Mouse (Mus musculus): ENCODE measurements around the gene Tent4b. TPM values are rescaled to one million over a fixed set of nuclear protein-coding genes. Genes with fewer than 3 reads are reported as not detected.
A peak's percentile ranks its signal among the peaks of the same experiment; 100 is the strongest.

Tent4b gene
- 16.0 and 18.8 TPM in 2 replicates for polyA plus RNA-seq (2014; fragmentation: Nextera tagmentation; extraction: Ambion mirVana)

DNA sequence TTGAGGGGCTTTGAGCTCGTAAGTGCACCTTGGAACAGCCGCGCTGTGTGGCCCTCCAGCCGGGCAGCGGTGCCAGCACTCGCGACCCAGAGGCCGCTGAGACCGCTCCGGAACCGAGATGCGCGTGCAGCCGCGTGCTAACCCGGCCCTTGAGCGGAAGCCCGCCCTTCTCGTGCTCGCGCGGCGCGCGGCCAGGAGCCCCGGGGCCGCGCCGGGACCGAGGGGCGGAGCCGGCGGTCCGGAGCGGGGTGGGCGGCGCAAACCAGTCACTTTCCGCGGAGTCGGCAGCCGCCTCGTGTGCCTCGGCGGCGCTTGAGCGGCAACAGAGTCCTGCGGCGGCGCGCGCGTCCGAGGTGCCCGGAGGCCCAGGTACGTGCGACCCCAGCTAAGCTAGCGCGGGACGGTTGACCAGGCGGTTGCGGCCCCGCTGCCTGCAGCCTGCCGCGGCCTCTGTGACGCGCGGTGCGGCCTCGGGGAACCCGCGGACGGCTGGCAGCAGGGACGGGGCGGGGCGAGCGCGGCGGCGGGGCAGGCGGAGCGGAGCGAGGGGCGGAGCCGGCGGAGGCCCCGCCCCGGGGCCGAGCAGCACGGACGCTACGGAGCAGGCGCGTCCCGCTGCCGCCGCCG lies at the start of gene Tent4b:
Tent4b (plus strand) TSS at position 269 of the 627 bp plus-strand sequence.
- Histone ChIP-seq H3K4me3 (ENCODE audit: low read depth, low read length) (peak within 1 kb of the TSS; percentile 51), H3K9ac (replicated peaks; ENCODE audit: low read depth, low read length) (peak within 1 kb of the TSS; percentile 80), H3K36me3 (ENCODE audit: control insufficient read depth, insufficient read depth, low read length) (no peaks in the 10 kb centered on the region), H3K4me1 (ENCODE audit: control insufficient read depth, insufficient read depth, low read length) (peaks cover 18% of the 10 kb centered on the region), H3K27ac (ENCODE audit: low read depth, low read length) (peak within 1 kb of the TSS; percentile 97), H3K27me3 (ENCODE audit: control insufficient read depth, insufficient read depth, low read length) (no peaks in the 10 kb centered on the region), H3K4me2 (ENCODE audit: low read depth, low read length) (peak within 1 kb of the TSS; percentile 81), H3K9me3 (ENCODE audit: control insufficient read depth, low read length) (no peaks in the 10 kb centered on the region)
- WGBS, result under 1% methylated on average over 60 of the region's 97 CpGs
- ATAC-seq (ENCODE audit: low read depth), result peak; percentile 96

- Histone ChIP-seq H3K4me3 (ENCODE audit: low read depth, low read length) (no peak overlapping the region), H3K27ac (ENCODE audit: low read depth, low read length) (no peak overlapping the region), H3K4me1 (ENCODE audit: control insufficient read depth, insufficient read depth, low read length) (no peaks in the 10 kb centered on the region), H3K36me3 (ENCODE audit: control insufficient read depth, insufficient read depth, low read length) (peaks cover 43% of the 10 kb centered on the region), H3K9ac (replicated peaks; ENCODE audit: low read depth, low read length) (no peak overlapping the region), H3K4me2 (ENCODE audit: low read depth, low read length) (no peak overlapping the region), H3K9me3 (ENCODE audit: control insufficient read depth, low read length) (no peaks in the 10 kb centered on the region), H3K27me3 (ENCODE audit: control insufficient read depth, insufficient read depth, low read length) (no peaks in the 10 kb centered on the region)
- WGBS, result 94% methylated on average over 6 of the region's 6 CpGs
- no peak for ATAC-seq (ENCODE audit: low read depth)
Measured at GRCm38 (mm10) chr8:88150910-88151371, 48.1 kb upstream of the Tent4b start.

DNA sequence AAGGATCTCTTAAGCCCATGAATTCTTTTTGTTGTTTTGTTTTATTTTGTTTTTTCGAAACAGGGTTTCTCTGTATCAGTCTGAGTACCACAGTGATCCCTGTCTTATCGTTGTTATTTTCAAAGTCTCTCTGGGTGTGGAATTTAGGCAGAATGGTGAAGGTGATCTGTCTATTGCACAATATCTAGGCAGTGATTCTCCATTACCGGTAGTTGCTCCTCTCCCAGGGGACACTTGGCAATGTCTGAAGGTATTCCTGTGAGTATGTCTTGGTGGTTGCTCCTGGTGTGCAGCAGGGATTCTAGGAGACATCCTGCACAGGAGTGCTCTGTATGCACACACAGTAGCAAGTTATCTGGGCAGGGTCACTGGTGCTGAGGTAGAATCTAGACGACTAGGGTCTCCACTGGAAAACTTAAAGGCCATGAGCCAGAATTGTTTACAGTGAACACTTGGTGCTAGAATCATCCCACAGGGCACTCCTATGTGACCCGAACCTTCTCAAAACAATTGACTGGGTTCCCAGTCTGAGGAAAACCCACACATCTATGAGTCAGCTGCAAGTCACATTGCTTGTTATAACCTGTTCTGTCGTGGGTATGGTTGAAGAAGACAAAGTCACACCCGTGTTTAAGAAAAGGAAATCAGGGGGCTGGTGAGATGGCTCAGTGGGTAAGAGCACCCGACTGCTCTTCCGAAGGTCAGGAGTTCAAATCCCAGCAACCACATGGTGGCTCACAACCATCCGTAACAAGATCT lies 38.6 kb upstream of the Tent4b start:
- no peak for ATAC-seq (ENCODE audit: low read depth)
- no peaks in the 10 kb centered on the region for H3K4me1 ChIP-seq (ENCODE audit: control insufficient read depth, insufficient read depth, low read length)
- peaks cover 52% of the 10 kb centered on the region for H3K36me3 ChIP-seq (ENCODE audit: control insufficient read depth, insufficient read depth, low read length)
- H3K4me2 ChIP-seq (ENCODE audit: low read depth, low read length), result no peak overlapping the region
- no peak overlapping the region for H3K9ac ChIP-seq (replicated peaks; ENCODE audit: low read depth, low read length)
- WGBS, result 92% methylated on average over 10 of the region's 10 CpGs
- H3K27ac ChIP-seq (ENCODE audit: low read depth, low read length), result no peak overlapping the region
- H3K27me3 ChIP-seq (ENCODE audit: control insufficient read depth, insufficient read depth, low read length), result no peaks in the 10 kb centered on the region
- H3K4me3 ChIP-seq (ENCODE audit: low read depth, low read length), result no peak overlapping the region
- H3K9me3 ChIP-seq (ENCODE audit: control insufficient read depth, low read length), result no peaks in the 10 kb centered on the region

DNA sequence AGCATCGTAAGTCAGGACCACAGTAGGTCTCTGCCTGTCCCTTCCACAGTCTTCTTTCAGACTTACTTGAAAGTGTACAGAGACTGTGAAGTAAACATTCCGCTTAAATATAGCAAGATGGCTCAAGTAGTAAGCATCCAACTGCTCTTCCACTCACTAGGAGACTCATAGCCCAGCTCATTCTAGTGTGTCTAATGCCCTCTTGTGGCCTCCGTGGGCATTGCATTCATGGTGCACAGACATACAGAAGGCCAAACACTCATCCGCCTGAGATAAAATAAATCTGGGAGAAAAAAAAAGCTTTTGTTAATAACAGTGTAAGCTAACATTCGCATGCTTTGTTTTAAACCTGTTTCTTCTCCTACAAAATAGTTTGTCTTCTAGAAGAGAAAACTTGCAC lies 37.6 kb upstream of the Tent4b start:
- Histone ChIP-seq H3K27me3 (ENCODE audit: control insufficient read depth, insufficient read depth, low read length) (no peaks in the 10 kb centered on the region), H3K27ac (ENCODE audit: low read depth, low read length) (no peak overlapping the region), H3K36me3 (ENCODE audit: control insufficient read depth, insufficient read depth, low read length) (peaks cover 58% of the 10 kb centered on the region), H3K9ac (replicated peaks; ENCODE audit: low read depth, low read length) (no peak overlapping the region), H3K4me3 (ENCODE audit: low read depth, low read length) (no peak overlapping the region), H3K9me3 (ENCODE audit: control insufficient read depth, low read length) (no peaks in the 10 kb centered on the region), H3K4me2 (ENCODE audit: low read depth, low read length) (no peak overlapping the region), H3K4me1 (ENCODE audit: control insufficient read depth, insufficient read depth, low read length) (no peaks in the 10 kb centered on the region)
- 80% methylated on average over 5 of the region's 5 CpGs for WGBS
- no peak for ATAC-seq (ENCODE audit: low read depth)

DNA sequence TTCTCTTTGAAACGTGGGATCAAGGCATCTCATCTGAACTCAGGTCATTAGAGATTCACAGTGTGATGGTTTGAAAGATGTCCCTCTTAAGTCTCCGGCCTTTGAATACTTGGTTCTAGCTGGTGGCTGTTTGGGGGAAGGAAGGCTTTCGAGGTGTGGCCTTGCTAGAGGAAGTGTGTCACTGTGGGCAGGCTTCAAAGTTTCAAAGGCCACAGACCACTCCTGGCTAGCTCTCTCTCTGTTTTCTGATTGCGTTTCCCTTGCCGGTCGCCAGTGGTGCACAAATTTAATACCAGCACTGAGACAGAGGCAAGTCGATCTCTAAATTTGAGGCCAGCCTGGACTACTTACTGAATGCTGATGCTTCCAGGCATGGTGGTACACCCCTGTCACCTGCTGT lies 23.7 kb upstream of the Tent4b start:
- Histone ChIP-seq H3K4me1 (ENCODE audit: control insufficient read depth, insufficient read depth, low read length) (no peaks in the 10 kb centered on the region), H3K9ac (replicated peaks; ENCODE audit: low read depth, low read length) (no peak overlapping the region), H3K4me2 (ENCODE audit: low read depth, low read length) (no peak overlapping the region), H3K4me3 (ENCODE audit: low read depth, low read length) (no peak overlapping the region), H3K27me3 (ENCODE audit: control insufficient read depth, insufficient read depth, low read length) (no peaks in the 10 kb centered on the region), H3K27ac (ENCODE audit: low read depth, low read length) (no peak overlapping the region), H3K9me3 (ENCODE audit: control insufficient read depth, low read length) (no peaks in the 10 kb centered on the region), H3K36me3 (ENCODE audit: control insufficient read depth, insufficient read depth, low read length) (peaks cover 10% of the 10 kb centered on the region; the same call in 1 of the 2 replicates)
- WGBS, result 94% methylated on average over 7 of the region's 7 CpGs
- no peak for ATAC-seq (ENCODE audit: low read depth)

DNA sequence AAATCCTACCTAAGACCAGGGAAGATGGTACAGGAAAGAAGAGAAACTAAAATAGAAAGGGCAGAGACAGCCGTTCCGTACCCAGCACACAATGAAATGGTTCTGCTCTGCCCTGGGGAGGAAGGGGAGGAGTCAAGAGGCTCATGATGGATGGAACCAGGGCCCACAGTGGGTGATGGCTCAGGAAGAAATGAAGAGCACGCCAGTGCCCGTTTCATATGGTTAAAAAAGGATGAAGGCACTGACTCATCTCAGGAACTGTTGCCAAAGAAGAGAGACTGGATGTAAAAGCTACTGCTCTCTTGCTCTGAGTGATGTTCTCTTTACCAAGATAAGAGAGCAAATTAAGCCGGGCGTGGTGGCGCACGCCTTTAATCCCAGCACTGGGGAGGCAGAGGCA lies 21.7 kb upstream of the Tent4b start:
- Histone ChIP-seq H3K27ac (ENCODE audit: low read depth, low read length) (no peak overlapping the region), H3K9ac (replicated peaks; ENCODE audit: low read depth, low read length) (no peak overlapping the region), H3K4me2 (ENCODE audit: low read depth, low read length) (no peak overlapping the region), H3K4me3 (ENCODE audit: low read depth, low read length) (no peak overlapping the region), H3K27me3 (ENCODE audit: control insufficient read depth, insufficient read depth, low read length) (no peaks in the 10 kb centered on the region), H3K36me3 (ENCODE audit: control insufficient read depth, insufficient read depth, low read length) (peaks cover under 1% of the 10 kb centered on the region; the same call in 1 of the 2 replicates), H3K9me3 (ENCODE audit: control insufficient read depth, low read length) (no peaks in the 10 kb centered on the region), H3K4me1 (ENCODE audit: control insufficient read depth, insufficient read depth, low read length) (no peaks in the 10 kb centered on the region)
- 93% methylated on average over 8 of the region's 8 CpGs for WGBS
- ATAC-seq (ENCODE audit: low read depth), result no peak

- Histone ChIP-seq H3K4me1 (ENCODE audit: control insufficient read depth, insufficient read depth, low read length) (no peaks in the 10 kb centered on the region), H3K27me3 (ENCODE audit: control insufficient read depth, insufficient read depth, low read length) (no peaks in the 10 kb centered on the region), H3K9ac (replicated peaks; ENCODE audit: low read depth, low read length) (no peak overlapping the region), H3K4me3 (ENCODE audit: low read depth, low read length) (no peak overlapping the region), H3K27ac (ENCODE audit: low read depth, low read length) (no peak overlapping the region), H3K4me2 (ENCODE audit: low read depth, low read length) (no peak overlapping the region), H3K9me3 (ENCODE audit: control insufficient read depth, low read length) (no peaks in the 10 kb centered on the region), H3K36me3 (ENCODE audit: control insufficient read depth, insufficient read depth, low read length) (no peaks in the 10 kb centered on the region)
- WGBS, result 93% methylated on average over 2 of the region's 2 CpGs
- no peak for ATAC-seq (ENCODE audit: low read depth)
Measured at GRCm38 (mm10) chr8:88183121-88183520, 15.9 kb upstream of the Tent4b start.

GRCm38 (mm10) chr8:88184914-88185313 lies 14.1 kb upstream of the Tent4b start:
- Histone ChIP-seq H3K9ac (replicated peaks; ENCODE audit: low read depth, low read length) (no peak overlapping the region), H3K27ac (ENCODE audit: low read depth, low read length) (no peak overlapping the region), H3K36me3 (ENCODE audit: control insufficient read depth, insufficient read depth, low read length) (no peaks in the 10 kb centered on the region), H3K4me1 (ENCODE audit: control insufficient read depth, insufficient read depth, low read length) (no peaks in the 10 kb centered on the region), H3K4me2 (ENCODE audit: low read depth, low read length) (no peak overlapping the region), H3K27me3 (ENCODE audit: control insufficient read depth, insufficient read depth, low read length) (no peaks in the 10 kb centered on the region), H3K9me3 (ENCODE audit: control insufficient read depth, low read length) (no peaks in the 10 kb centered on the region), H3K4me3 (ENCODE audit: low read depth, low read length) (no peak overlapping the region)
- no peak for ATAC-seq (ENCODE audit: low read depth)
- WGBS, result 83% methylated on average over 1 of the region's 1 CpGs

DNA sequence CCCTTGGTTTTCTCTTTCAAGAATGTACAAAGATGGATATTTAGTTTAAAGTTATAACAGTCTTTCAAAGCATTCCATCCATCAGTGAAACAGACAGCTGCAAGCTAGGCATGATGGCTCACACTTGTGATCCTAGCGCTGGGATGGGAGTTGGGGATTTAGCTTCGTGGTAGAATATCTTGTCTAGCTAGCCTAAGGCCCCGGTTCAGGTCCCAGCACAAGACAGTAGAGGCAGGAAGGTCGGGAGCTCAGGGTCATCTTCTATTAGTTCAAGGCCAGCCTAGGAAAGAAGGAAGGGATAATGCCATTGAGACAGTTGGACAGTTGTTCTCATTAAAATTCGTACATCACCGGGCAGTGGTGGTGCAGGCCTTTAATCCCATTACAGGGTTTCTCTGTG lies 13.3 kb upstream of the Tent4b start:
- Histone ChIP-seq H3K27me3 (ENCODE audit: control insufficient read depth, insufficient read depth, low read length) (no peaks in the 10 kb centered on the region), H3K4me1 (ENCODE audit: control insufficient read depth, insufficient read depth, low read length) (no peaks in the 10 kb centered on the region), H3K4me3 (ENCODE audit: low read depth, low read length) (no peak overlapping the region), H3K9ac (replicated peaks; ENCODE audit: low read depth, low read length) (no peak overlapping the region), H3K9me3 (ENCODE audit: control insufficient read depth, low read length) (no peaks in the 10 kb centered on the region), H3K27ac (ENCODE audit: low read depth, low read length) (no peak overlapping the region), H3K36me3 (ENCODE audit: control insufficient read depth, insufficient read depth, low read length) (no peaks in the 10 kb centered on the region), H3K4me2 (ENCODE audit: low read depth, low read length) (no peak overlapping the region)
- ATAC-seq (ENCODE audit: low read depth), result no peak
- WGBS, result 91% methylated on average over 6 of the region's 6 CpGs

Data from neural tube, embryonic 14.5 days (tissue).